Mouse (Mus musculus) kidney, adult 2 months (tissue): ENCODE measurements around the gene Phka2.

ENCODE experiments used
- CTCF ChIP-seq: fragments of 200-500 bp; conservative IDR thresholded peaks from 2 replicates; pipeline ENCODE4 v1.5.1; 2011; ENCODE audit warnings: low read depth, mild to moderate bottlenecking, control low read depth, low read length, moderate library complexity, mixed read lengths; ENCODE audit not compliant: insufficient read depth, insufficient read length
- POLR2A ChIP-seq: fragments of 200-500 bp; IDR thresholded peaks from one replicate; pipeline ENCODE4 v1.6.1; 2011; ENCODE audit warnings: low read depth, low read length, control low read depth

GRCm38 (mm10) chrX:160610882-160611644 is 109.1 kb downstream of the Phka2 start:
- no peak for TF ChIP-seq CTCF
- no peak for TF ChIP-seq POLR2A
